Mouse (Mus musculus): ENCODE results near the gene Ly6g5c.

DNA sequence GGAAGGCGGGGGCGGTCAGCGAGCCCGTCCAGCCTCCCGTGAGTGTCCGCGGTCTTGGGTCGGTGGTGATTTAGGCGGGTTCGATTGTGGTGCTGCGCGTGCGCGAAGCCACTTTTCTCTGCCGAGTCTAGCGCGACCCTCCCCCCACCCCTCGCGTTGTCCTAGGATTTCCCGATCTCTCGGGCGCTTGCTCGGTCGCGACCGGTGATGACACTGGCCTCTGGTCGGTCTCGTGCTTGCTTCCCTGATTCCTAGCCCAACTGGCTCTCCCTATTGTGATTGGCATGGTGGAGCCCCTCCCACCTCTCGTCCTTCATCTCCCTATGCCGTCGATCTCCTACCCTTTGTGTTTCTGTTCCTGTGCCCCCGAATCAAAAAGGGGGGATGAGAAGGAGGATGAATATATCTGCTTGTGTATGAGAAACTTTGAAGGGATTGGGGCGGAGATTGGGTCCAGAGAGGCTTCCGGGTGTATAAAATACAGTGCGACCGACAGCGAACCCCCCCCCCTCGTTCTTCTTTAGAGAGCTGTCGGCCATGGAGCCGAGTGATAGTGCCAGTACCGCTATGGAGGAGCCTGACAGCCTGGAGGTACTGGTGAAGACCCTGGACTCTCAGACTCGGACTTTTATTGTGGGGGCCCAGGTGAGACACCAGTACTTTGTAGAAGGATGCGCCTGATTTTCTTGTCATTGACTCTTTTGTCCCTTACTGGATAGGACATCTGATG lies 27.7 kb downstream of the Ly6g5c start:
- TF ChIP-seq CTCF (IDR thresholded peaks at IDR 0.05; ENCODE audit: borderline replicate concordance, insufficient read depth, low read depth, low read length): no peak
- TF ChIP-seq POLR2A (IDR thresholded peaks at IDR 0.05; ENCODE audit: borderline replicate concordance, insufficient read depth, low read length): no peak
